In genomic region chr3:101404620-101405415, GRCm38 (mm10) we compare ENCODE assay signal across 10 mouse cellular contexts. TPM values are rescaled to one million over a fixed set of nuclear protein-coding genes. Genes with fewer than 3 reads are reported as not detected.
DNase-seq lines count a peak whose midpoint lies in the region; ATAC-seq lines count a peak whose summit lies in the region.
"Had no signal": no experiment of that assay in that cellular context is flagged by ENCODE, and none has a peak within 500 bp of the region (broad histone marks: within the 10 kb centered on the region; RNA-seq: fewer than 3 reads in every experiment).

No protein-coding gene starts in this region.

- H3K4me1 ChIP-seq in neural tube, embryonic 12.5 days: peaks cover 38% of the 10 kb centered on the region
- H3K4me1 ChIP-seq in limb, embryonic 10.5 days: peaks cover 98% of the 10 kb centered on the region
- H3K4me1 ChIP-seq in stomach, embryonic 16.5 days (ENCODE audit: control insufficient read depth, insufficient read depth, low read length): peaks cover 53% of the 10 kb centered on the region

- no peak overlapping the region for H3K4me3 ChIP-seq in neural tube, embryonic 12.5 days
- H3K4me3 ChIP-seq in limb, embryonic 10.5 days: no peak overlapping the region
- no peak overlapping the region for H3K4me3 ChIP-seq in stomach, embryonic 16.5 days (replicated peaks; ENCODE audit: low read length)

- H3K4me2 ChIP-seq in neural tube, embryonic 12.5 days (replicated peaks): peak overlapping the region; percentile 6; the same call in 1 of the 2 replicates
- no peak overlapping the region; the same call in 1 of the 2 replicates for H3K4me2 ChIP-seq in stomach, embryonic 16.5 days (ENCODE audit: low read depth, low read length)

- H3K9me3 ChIP-seq in neural tube, embryonic 12.5 days: no peaks in the 10 kb centered on the region
- no peaks in the 10 kb centered on the region for H3K9me3 ChIP-seq in limb, embryonic 10.5 days (replicated peaks)
- no peaks in the 10 kb centered on the region for H3K9me3 ChIP-seq in stomach, embryonic 16.5 days (replicated peaks; ENCODE audit: control insufficient read depth, low read length)

- no peak overlapping the region for H3K9ac ChIP-seq in neural tube, embryonic 12.5 days
- no peak overlapping the region for H3K9ac ChIP-seq in stomach, embryonic 16.5 days (ENCODE audit: low read length)

- WGBS in neural tube, embryonic 12.5 days: 60% methylated on average over 13 of the region's 13 CpGs
- WGBS in limb, embryonic 10.5 days: 60% methylated on average over 13 of the region's 13 CpGs
- 51% methylated on average over 13 of the region's 13 CpGs for WGBS in stomach, embryonic 16.5 days

- no peak for DNase-seq in frontal cortex, adult 2 months (ENCODE audit: extremely low spot score in 1 of 2, low spot score in 1 of 2)
- DNase-seq in neural tube, embryonic 10.5 days (ENCODE audit: extremely low spot score, low spot score): no peak
- DNase-seq in limb, embryonic 10.5 days (ENCODE audit: low spot score): no peak
- no peak for DNase-seq in c-Kit-positive CD71-positive TER-119-positive erythroid progenitor cells, embryonic 14.5 days (ENCODE audit: low spot score)
- no peak for DNase-seq in spleen, postnatal 10 days (ENCODE audit: low spot score in 2 of 2)
- DNase-seq: adrenal gland, adult 8-10 months; gastrocnemius, postnatal 25 days had no signal

- no peaks in the 10 kb centered on the region for H3K36me3 ChIP-seq in neural tube, embryonic 12.5 days
- peaks cover 10% of the 10 kb centered on the region for H3K36me3 ChIP-seq in limb, embryonic 10.5 days
- H3K36me3 ChIP-seq in stomach, embryonic 16.5 days (ENCODE audit: control insufficient read depth, insufficient read depth, low read length): no peaks in the 10 kb centered on the region

- H3K27ac ChIP-seq in neural tube, embryonic 12.5 days: no peak overlapping the region
- H3K27ac ChIP-seq in limb, embryonic 10.5 days: peak overlapping the region; percentile 37; the same call in 1 of the 2 replicates
- peak overlapping the region; percentile 22; the same call in 1 of the 2 replicates for H3K27ac ChIP-seq in stomach, embryonic 16.5 days (ENCODE audit: low read length)

- H3K27me3 ChIP-seq in neural tube, embryonic 12.5 days (replicated peaks): no peaks in the 10 kb centered on the region
- H3K27me3 ChIP-seq in limb, embryonic 10.5 days (ENCODE audit: low read depth, poor library complexity, severe bottlenecking): no peaks in the 10 kb centered on the region
- H3K27me3 ChIP-seq in stomach, embryonic 16.5 days (ENCODE audit: control insufficient read depth, insufficient read depth, low read length): no peaks in the 10 kb centered on the region

- 0 out of 2 replicates have a peak, but pooled peaks have one; percentile 17 for ATAC-seq in frontal cortex, adult (ENCODE audit: low TSS enrichment)
- ATAC-seq in neural tube, embryonic 12.5 days (ENCODE audit: low FRiP score, low read depth): peak; percentile 49; the same call in 1 of the 2 replicates
- no peak for ATAC-seq in stomach, embryonic 16.5 days (ENCODE audit: insufficient read depth, low FRiP score)

RNA-seq across cellular contexts. Expression of gene Igsf3, which starts 27.9 kb away (rescaled TPM):
- polyA plus RNA-seq in frontal cortex, adult 2 months (2012; rRNA removed): 13.4 TPM in 2 replicates
- polyA plus RNA-seq in neural tube, embryonic 12.5 days (2016; fragmentation: Nextera tagmentation; extraction: Ambion mirVana): 49.8 and 55.0 TPM in 2 replicates
- 59.9 and 84.9 TPM in 2 replicates for polyA plus RNA-seq in limb, embryonic 10.5 days (2016; fragmentation: Nextera tagmentation; extraction: Ambion mirVana)
- 35.3 and 36.7 TPM in 2 replicates for polyA plus RNA-seq in stomach, embryonic 16.5 days (2015; fragmentation: Nextera tagmentation; extraction: Ambion mirVana)
